Mouse (Mus musculus) kidney, embryonic 15.5 days (tissue): Measurements from ENCODE around the gene Ngdn. TPM values are rescaled to one million over a fixed set of nuclear protein-coding genes. Genes with fewer than 3 reads are reported as not detected.

Experiments used
- ATAC-seq: fragments of 200-750 bp; cut with Nextera tagmentation; replicated peaks from 2 replicates; pipeline ENCODE4 v1.8.0; 2017; ENCODE audit warnings: moderate TSS enrichment; ENCODE audit not compliant: low FRiP score
- H3K27ac ChIP-seq: fragments of 300-500 bp; sonication (generic); 2 replicates; pipeline ENCODE4 v1.5.1; 2015; ENCODE audit warnings: mild to moderate bottlenecking, inconsistent platforms
- H3K27me3 ChIP-seq: fragments of 300-500 bp; sonication (generic); 2 replicates; pipeline ENCODE4 v1.6.1; 2015; ENCODE audit warnings: inconsistent platforms
- H3K36me3 ChIP-seq: fragments of 300-500 bp; sonication (generic); 2 replicates; pipeline ENCODE4 v1.6.1; 2015; ENCODE audit warnings: inconsistent platforms
- H3K4me1 ChIP-seq: fragments of 300-500 bp; sonication (generic); 2 replicates; pipeline ENCODE4 v1.6.1; 2015; ENCODE audit warnings: inconsistent platforms
- H3K4me2 ChIP-seq: fragments of 300-500 bp; sonication (generic); 2 replicates; pipeline ENCODE4 v1.6.1; 2015; ENCODE audit warnings: moderate library complexity, mild to moderate bottlenecking, inconsistent platforms
- H3K4me3 ChIP-seq: fragments of 300-500 bp; sonication (generic); replicated peaks from 2 replicates; pipeline ENCODE4 v1.5.1; 2015; ENCODE audit warnings: mild to moderate bottlenecking, inconsistent platforms
- H3K9ac ChIP-seq: fragments of 300-500 bp; sonication (generic); 2 replicates; pipeline ENCODE4 v1.6.1; 2015; ENCODE audit warnings: mild to moderate bottlenecking, inconsistent platforms
- H3K9me3 ChIP-seq: fragments of 300-500 bp; sonication (generic); replicated peaks from 2 replicates; pipeline ENCODE4 v1.6.1; 2016; ENCODE audit warnings: inconsistent platforms
- WGBS: fragments of 180-500 bp; shearing (Covaris S2); methylation state at CpG from one replicate; pipeline ENCODE4 v1.1.7; 2015; ENCODE audit warnings: mixed read lengths; 5-methylcytosine and 5-hydroxymethylcytosine counted together
- polyA plus RNA-seq: library from polyadenylated mRNA; unstranded; fragments of >200 nt; fragmentation: Nextera tagmentation; extraction: Ambion mirVana; gene quantifications from 2 replicates; pipeline ENCODE4 v1.2.1, GENCODE M21; 2015

Ngdn gene
- polyA plus RNA-seq, 1 experiment from 2014 or later, result 79.5 TPM

GRCm38 (mm10) chr14:55047971-55048531 is 32.8 kb downstream of the Ngdn start:
- 82% methylated on average over 2 of the region's 2 CpGs for WGBS
- no peak overlapping the region for H3K9ac ChIP-seq
- no peaks in the 10 kb centered on the region for H3K9me3 ChIP-seq
- H3K4me3 ChIP-seq, result no peak overlapping the region
- ATAC-seq, result no peak
- no peak overlapping the region for H3K4me2 ChIP-seq
- no peaks in the 10 kb centered on the region for H3K4me1 ChIP-seq
- no peaks in the 10 kb centered on the region for H3K27me3 ChIP-seq
- no peaks in the 10 kb centered on the region for H3K36me3 ChIP-seq
- H3K27ac ChIP-seq, result no peak overlapping the region

GRCm38 (mm10) chr14:55052496-55052895 is 37.2 kb downstream of the Ngdn start:
- no peak overlapping the region for H3K4me3 ChIP-seq
- no peak for ATAC-seq
- H3K27me3 ChIP-seq, result no peaks in the 10 kb centered on the region
- H3K9ac ChIP-seq, result no peak overlapping the region
- H3K4me2 ChIP-seq, result no peak overlapping the region
- no peak overlapping the region for H3K27ac ChIP-seq
- no peaks in the 10 kb centered on the region for H3K9me3 ChIP-seq
- no peaks in the 10 kb centered on the region for H3K4me1 ChIP-seq
- H3K36me3 ChIP-seq, result no peaks in the 10 kb centered on the region
- WGBS, result 84% methylated on average over 9 of the region's 9 CpGs

- Histone ChIP-seq H3K36me3 (no peaks in the 10 kb centered on the region), H3K27me3 (no peaks in the 10 kb centered on the region), H3K9me3 (no peaks in the 10 kb centered on the region), H3K27ac (no peak overlapping the region), H3K4me2 (no peak overlapping the region), H3K9ac (no peak overlapping the region), H3K4me1 (no peaks in the 10 kb centered on the region), H3K4me3 (no peak overlapping the region)
- 85% methylated on average over 4 of the region's 4 CpGs for WGBS
- ATAC-seq, result no peak
Observed at GRCm38 (mm10) chr14:55053050-55053449, 37.8 kb downstream of the Ngdn start.

DNA sequence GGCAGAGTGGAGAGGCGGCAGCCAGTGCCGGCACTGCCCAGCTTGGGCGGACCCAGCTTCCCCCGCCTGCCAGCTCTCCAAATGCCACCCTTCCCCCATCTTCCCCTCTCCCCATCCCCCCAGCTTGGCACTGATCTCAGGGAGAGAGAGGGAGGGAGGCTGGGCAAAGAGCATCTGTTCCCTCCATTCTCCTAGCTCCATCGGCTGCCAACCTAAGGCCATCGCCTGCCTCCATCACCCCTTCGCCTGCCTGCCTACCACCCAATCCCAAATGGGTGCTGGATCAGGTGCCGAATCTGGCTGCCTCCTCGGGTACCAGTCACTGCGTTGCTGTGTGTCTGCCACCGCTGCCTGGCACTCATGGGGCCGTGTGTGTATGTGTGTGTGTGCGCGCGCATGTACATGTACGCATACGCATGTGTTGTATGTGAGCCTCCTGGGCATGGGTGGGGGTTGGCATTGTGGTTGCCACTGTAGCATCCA is 38.5 kb downstream of the Ngdn start:
- ATAC-seq, result no peak
- H3K4me3 ChIP-seq, result no peak overlapping the region
- H3K4me2 ChIP-seq, result no peak overlapping the region
- H3K4me1 ChIP-seq, result no peaks in the 10 kb centered on the region
- no peaks in the 10 kb centered on the region for H3K9me3 ChIP-seq
- no peaks in the 10 kb centered on the region for H3K36me3 ChIP-seq
- H3K27ac ChIP-seq, result no peak overlapping the region
- 86% methylated on average over 17 of the region's 17 CpGs for WGBS
- no peaks in the 10 kb centered on the region for H3K27me3 ChIP-seq
- H3K9ac ChIP-seq, result no peak overlapping the region

DNA sequence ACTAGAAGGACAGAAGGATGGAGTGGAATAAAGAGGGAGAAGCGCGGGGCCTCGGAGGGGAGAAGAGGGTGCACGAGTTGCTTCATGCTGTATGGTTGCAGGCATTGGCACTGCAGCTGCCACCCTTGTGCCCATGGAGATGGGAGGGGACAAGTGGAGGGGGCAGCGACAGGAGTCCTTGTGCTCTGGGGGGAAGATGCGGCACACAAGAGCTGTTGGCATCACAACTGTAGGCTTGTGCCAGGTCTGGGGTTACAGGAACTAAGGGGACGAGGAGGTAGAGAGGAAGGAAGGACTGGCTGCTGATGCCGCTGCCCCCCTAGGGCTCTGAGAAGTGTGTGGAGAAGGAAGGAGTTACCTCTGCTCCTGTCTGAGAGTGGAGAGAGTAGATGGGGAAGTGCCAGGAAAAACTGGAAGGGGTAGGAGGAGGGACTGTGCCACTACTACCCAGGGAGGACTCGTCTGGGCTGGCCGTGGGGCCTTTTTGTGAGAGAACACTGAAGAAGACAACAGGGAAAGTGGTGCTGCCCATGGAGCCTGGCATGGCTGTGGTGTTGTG is 39.0 kb downstream of the Ngdn start:
- H3K27me3 ChIP-seq, result no peaks in the 10 kb centered on the region
- no peaks in the 10 kb centered on the region for H3K36me3 ChIP-seq
- H3K4me3 ChIP-seq, result no peak overlapping the region
- 89% methylated on average over 10 of the region's 10 CpGs for WGBS
- H3K9me3 ChIP-seq, result no peaks in the 10 kb centered on the region
- no peak overlapping the region for H3K9ac ChIP-seq
- no peaks in the 10 kb centered on the region for H3K4me1 ChIP-seq
- H3K4me2 ChIP-seq, result no peak overlapping the region
- ATAC-seq, result no peak
- no peak overlapping the region for H3K27ac ChIP-seq

DNA sequence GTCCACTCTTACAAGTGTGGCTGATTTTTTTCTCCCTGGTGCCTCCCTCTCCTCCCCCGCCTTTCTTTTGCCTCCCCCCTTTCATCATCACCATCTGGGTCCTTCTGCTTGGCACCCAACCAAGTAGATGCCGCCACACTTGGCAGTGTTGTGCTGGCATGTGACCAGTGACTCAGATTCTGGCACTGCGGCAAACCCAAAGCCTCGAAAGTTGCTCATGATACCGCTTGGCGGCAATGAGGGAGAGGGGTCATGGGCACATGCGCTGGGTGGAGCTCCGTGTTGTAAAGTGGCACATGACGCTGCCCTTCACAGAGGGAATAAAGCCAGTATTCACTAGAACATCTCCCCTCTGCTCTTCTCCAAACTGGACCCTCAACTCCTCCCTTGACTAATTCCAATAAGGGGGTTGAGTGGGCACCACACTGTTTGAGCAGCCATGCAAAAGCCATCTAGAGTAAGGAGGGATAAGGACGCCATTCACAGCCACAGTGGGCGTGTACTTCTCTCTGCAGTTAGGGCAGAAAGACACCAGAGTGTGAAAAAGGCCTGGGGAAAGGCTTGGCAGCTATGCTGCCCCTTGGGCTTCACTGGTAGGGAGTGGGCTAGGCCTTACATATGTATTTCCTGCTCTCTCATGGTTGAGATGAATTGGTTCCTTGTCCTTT is 40.0 kb downstream of the Ngdn start:
- peaks cover 4% of the 10 kb centered on the region; the same call in 1 of the 2 replicates for H3K4me1 ChIP-seq
- H3K4me2 ChIP-seq, result no peak overlapping the region
- no peak overlapping the region for H3K9ac ChIP-seq
- no peaks in the 10 kb centered on the region for H3K27me3 ChIP-seq
- H3K4me3 ChIP-seq, result no peak overlapping the region
- H3K27ac ChIP-seq, result no peak overlapping the region
- no peaks in the 10 kb centered on the region for H3K36me3 ChIP-seq
- ATAC-seq, result no peak
- WGBS, result 80% methylated on average over 11 of the region's 11 CpGs
- no peaks in the 10 kb centered on the region for H3K9me3 ChIP-seq

DNA sequence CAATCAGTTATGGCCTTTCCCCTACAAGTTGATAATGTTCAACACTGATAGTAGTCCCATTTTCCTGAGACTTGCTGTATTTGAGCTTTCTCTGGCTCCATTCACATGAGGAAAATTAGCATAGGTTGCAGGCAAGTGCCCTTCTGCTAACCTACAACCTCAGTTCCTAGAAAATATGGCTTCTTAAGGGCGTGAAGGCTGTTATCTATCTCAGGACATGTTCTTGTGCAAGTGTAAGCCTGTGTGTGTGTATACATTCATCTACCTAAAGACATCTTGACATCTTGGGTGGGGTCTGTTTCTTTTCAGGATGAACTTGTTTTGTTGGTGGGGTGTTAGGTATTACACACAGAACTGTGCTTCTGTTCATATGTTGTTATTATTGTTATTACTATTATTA is 43.8 kb downstream of the Ngdn start:
- Histone ChIP-seq H3K4me2 (no peak overlapping the region), H3K9ac (no peak overlapping the region), H3K36me3 (no peaks in the 10 kb centered on the region), H3K27me3 (no peaks in the 10 kb centered on the region), H3K9me3 (no peaks in the 10 kb centered on the region), H3K4me3 (no peak overlapping the region), H3K4me1 (peaks cover 29% of the 10 kb centered on the region), H3K27ac (no peak overlapping the region)
- no peak for ATAC-seq
- 82% methylated on average over 1 of the region's 1 CpGs for WGBS

DNA sequence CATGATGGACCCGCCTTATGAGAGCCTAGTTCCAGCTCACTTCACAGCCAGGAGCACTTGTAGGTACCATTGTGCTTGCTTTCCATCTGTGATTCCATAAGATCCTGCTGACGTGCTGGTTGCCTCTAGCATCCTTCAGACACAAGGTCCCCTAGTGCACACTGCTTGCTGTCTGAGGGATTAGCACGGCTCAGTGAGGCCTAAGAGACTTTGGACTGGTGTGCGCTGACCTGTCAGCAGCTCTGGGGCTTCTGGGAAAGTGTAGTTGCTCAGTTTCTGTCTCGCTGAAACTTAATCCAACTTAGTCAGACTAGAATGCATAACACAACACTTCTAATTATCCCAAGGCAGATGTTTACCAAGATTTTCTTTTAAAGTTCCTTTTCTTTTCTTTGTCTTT is 44.7 kb downstream of the Ngdn start:
- Histone ChIP-seq H3K4me2 (no peak overlapping the region), H3K9me3 (no peaks in the 10 kb centered on the region), H3K9ac (no peak overlapping the region), H3K36me3 (no peaks in the 10 kb centered on the region; the same call in 1 of the 2 replicates), H3K27me3 (no peaks in the 10 kb centered on the region), H3K4me3 (no peak overlapping the region), H3K4me1 (peaks cover 29% of the 10 kb centered on the region), H3K27ac (no peak overlapping the region; the same call in 1 of the 2 replicates)
- WGBS, result 56% methylated on average over 5 of the region's 5 CpGs
- 0 out of 2 replicates have a peak, but pooled peaks have one; percentile 47 for ATAC-seq

DNA sequence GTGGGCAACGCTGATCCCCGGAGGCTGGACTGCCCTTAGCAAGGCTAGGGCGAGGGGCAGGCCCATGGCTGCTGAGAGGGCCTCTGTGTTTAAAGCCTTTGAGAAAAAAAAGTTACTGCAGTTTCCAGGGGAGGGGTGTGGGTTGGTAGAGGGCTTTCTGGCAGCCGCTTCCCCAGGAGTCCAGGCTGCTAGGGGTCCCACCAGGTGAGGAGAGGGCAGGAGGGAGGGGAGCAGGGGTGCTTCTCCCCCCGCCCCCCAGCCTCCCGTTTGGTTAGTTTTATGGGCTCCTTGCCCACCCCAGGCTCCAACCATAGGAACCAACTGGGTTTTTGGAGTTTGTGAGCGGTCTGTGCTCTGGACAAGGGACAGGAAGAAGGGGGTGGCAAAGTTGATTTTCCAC is 46.6 kb downstream of the Ngdn start:
- H3K36me3 ChIP-seq, result peaks cover 14% of the 10 kb centered on the region
- no peak overlapping the region for H3K4me3 ChIP-seq
- no peak overlapping the region for H3K27ac ChIP-seq
- no peak overlapping the region for H3K9ac ChIP-seq
- no peaks in the 10 kb centered on the region for H3K9me3 ChIP-seq
- no peaks in the 10 kb centered on the region for H3K27me3 ChIP-seq
- no peak for ATAC-seq
- H3K4me2 ChIP-seq, result no peak overlapping the region
- H3K4me1 ChIP-seq, result peaks cover 29% of the 10 kb centered on the region
- 39% methylated on average over 7 of the region's 7 CpGs for WGBS

DNA sequence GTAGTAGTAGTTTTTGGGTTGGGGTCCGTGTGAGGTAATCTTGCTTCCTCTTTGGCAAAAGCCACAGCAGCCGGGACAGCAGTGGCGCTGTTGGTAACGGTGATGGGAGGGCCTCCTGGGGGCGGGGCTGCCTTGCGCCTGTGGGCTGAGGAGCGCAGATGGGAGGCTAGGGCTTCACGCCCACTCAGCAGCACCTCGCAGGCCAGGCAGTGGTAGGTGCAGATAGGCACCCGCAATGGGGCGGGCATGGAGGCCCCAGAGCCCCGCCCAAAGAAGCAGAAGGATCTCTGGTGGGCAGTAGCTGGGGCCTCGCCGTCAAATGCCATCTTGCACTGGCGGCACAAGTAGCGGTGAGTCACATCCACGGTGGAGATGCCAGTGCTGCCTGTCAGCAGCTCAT is 47.4 kb downstream of the Ngdn start:
- Histone ChIP-seq H3K27me3 (no peaks in the 10 kb centered on the region), H3K9ac (no peak overlapping the region), H3K4me2 (peak overlapping the region; percentile 45), H3K36me3 (peaks cover 19% of the 10 kb centered on the region), H3K27ac (no peak overlapping the region), H3K4me1 (peaks cover 29% of the 10 kb centered on the region), H3K9me3 (no peaks in the 10 kb centered on the region), H3K4me3 (no peak overlapping the region)
- 14% methylated on average over 17 of the region's 17 CpGs for WGBS
- ATAC-seq, result peak; percentile 87

GRCm38 (mm10) chr14:55063117-55063516 is 47.9 kb downstream of the Ngdn start:
- 68% methylated on average over 5 of the region's 5 CpGs for WGBS
- no peak overlapping the region for H3K4me3 ChIP-seq
- no peak overlapping the region for H3K9ac ChIP-seq
- H3K9me3 ChIP-seq, result no peaks in the 10 kb centered on the region
- no peak for ATAC-seq
- H3K4me2 ChIP-seq, result peak overlapping the region; percentile 45
- H3K4me1 ChIP-seq, result peaks cover 29% of the 10 kb centered on the region
- no peak overlapping the region for H3K27ac ChIP-seq
- no peaks in the 10 kb centered on the region for H3K27me3 ChIP-seq
- H3K36me3 ChIP-seq, result peaks cover 22% of the 10 kb centered on the region

DNA sequence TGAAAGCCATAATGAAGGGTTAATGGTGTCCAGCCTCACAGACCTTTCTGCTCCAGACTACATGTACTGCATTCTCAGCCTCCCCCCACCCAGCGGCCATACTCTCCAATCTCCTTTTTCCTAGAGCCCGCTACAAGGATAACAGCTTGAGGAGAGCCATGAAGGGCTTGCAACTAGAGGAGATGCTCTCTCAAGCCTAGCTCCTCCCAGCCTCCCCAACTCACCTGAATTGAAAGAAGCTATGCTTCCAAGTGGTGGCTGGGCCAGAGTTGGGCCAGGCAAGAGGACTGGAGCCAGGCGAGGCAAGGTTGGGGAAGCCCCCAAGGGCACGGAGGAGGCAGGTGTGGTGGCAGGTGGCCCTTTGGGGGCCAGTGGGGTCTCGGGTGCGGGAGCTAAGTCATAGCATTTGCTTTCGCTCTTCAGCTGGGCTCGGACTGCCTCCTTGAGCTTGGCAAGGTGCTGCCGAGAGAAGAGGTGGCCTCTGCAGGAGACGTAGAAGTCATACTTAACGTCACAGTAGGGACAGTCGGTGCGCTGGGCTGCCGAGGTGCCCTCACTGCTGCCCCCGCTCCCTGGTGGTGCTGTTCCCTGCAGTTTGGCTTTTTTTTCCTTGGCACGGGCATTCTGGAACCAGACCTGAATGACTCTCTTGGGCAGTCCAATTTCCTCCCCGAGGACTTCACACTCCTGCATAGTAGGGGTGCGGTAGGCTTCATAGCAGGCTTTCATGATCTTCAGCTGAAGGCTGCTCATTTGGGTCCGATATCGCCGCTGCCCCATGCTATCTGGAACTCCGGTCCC is 48.5 kb downstream of the Ngdn start:
- Histone ChIP-seq H3K36me3 (peaks cover 24% of the 10 kb centered on the region), H3K27me3 (no peaks in the 10 kb centered on the region), H3K9ac (no peak overlapping the region), H3K4me3 (no peak overlapping the region), H3K4me2 (no peak overlapping the region), H3K9me3 (no peaks in the 10 kb centered on the region), H3K4me1 (peaks cover 29% of the 10 kb centered on the region), H3K27ac (no peak overlapping the region)
- no peak for ATAC-seq
- WGBS, result 86% methylated on average over 22 of the region's 22 CpGs
